In the genomic region with DNA sequence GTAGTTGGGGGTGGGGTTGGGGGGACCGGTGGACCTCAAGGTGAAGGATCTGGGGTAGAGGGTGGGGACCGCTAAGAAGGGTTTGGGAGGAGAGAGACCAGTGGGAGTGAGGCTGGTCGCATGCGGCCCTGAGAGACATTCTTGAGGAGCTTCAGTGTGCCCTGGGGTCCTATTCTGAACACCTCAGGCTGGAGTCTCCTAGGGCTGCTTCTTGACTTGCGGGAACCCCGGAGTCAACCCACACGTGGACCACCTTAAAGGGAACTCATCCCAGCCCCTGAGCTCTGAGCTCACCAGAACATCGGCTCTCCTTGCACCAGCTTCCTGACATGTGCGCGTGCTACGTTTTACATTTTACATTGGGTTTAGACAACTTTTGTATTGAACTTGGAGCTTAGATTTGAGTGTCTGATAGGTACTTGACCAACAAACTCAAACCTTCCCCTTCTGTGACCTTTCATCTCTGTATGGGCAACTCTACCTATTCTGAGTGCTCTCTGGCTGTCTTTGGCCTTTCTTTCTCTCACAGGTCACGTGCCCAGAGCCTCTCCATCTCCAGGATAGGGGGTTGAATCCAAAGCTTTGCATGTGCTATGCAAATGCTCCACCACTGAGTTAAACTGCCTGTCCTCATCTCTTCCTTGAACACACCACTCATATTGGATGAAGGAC, we compare ENCODE assay signal across 8 mouse cellular contexts. TPM values are rescaled to one million over a fixed set of nuclear protein-coding genes. Genes with fewer than 3 reads are reported as not detected.
A peak's percentile ranks its signal among the peaks of the same experiment; 100 is the strongest.
DNase-seq lines count a peak whose midpoint lies in the region; ATAC-seq lines count a peak whose summit lies in the region.

No protein-coding gene starts in this region.

- peaks cover 11% of the 10 kb centered on the region for H3K36me3 ChIP-seq in kidney, embryonic 16.5 days (ENCODE audit: insufficient read depth, low read length)
- peaks cover 10% of the 10 kb centered on the region for H3K36me3 ChIP-seq in hindbrain, embryonic 12.5 days
- H3K36me3 ChIP-seq in midbrain, embryonic 14.5 days (ENCODE audit: control insufficient read depth, insufficient read depth, low read length): peaks cover 8% of the 10 kb centered on the region

- peak overlapping the region; percentile 82 for H3K4me3 ChIP-seq in kidney, embryonic 16.5 days (ENCODE audit: low read length)
- peak overlapping the region; percentile 75 for H3K4me3 ChIP-seq in hindbrain, embryonic 12.5 days
- peak overlapping the region; percentile 72 for H3K4me3 ChIP-seq in midbrain, embryonic 14.5 days (replicated peaks; ENCODE audit: low read depth, low read length)

- 34% methylated on average over 12 of the region's 12 CpGs for WGBS in kidney, embryonic 16.5 days
- 45% methylated on average over 12 of the region's 12 CpGs for WGBS in hindbrain, embryonic 12.5 days
- 38% methylated on average over 12 of the region's 12 CpGs for WGBS in midbrain, embryonic 14.5 days

- H3K4me2 ChIP-seq in kidney, embryonic 16.5 days (replicated peaks; ENCODE audit: low read depth, low read length): peak overlapping the region; percentile 65
- H3K4me2 ChIP-seq in hindbrain, embryonic 12.5 days (replicated peaks): peak overlapping the region; percentile 65
- peak overlapping the region; percentile 63 for H3K4me2 ChIP-seq in midbrain, embryonic 14.5 days (ENCODE audit: low read length)

- peak; percentile 82; the same call in 1 of the 2 replicates for ATAC-seq in kidney, embryonic 16.5 days (ENCODE audit: low FRiP score, low TSS enrichment)
- ATAC-seq in hindbrain, embryonic 12.5 days (ENCODE audit: low FRiP score): no peak
- peak; percentile 66; the same call in 1 of the 2 replicates for ATAC-seq in midbrain, embryonic 14.5 days (ENCODE audit: low FRiP score, low TSS enrichment)

- no peak for DNase-seq in kidney, adult 9 months
- DNase-seq in adipocyte (ENCODE audit: low spot score): peak; percentile 26
- DNase-seq in midbrain, embryonic 14.5 days: no peak
- no peak for DNase-seq in c-Kit-positive CD71-positive TER-119-positive erythroid progenitor cells, embryonic 14.5 days (ENCODE audit: low spot score)
- no peak for DNase-seq in left cerebral cortex, adult 9 months (ENCODE audit: low spot score in 2 of 2)
- no peak for DNase-seq in gastrocnemius, postnatal 4 days (ENCODE audit: low spot score in 2 of 2)

- H3K9ac ChIP-seq in kidney, embryonic 16.5 days (replicated peaks; ENCODE audit: low read length): peak overlapping the region; percentile 81
- peak overlapping the region; percentile 64 for H3K9ac ChIP-seq in hindbrain, embryonic 12.5 days
- peak overlapping the region; percentile 63; the same call in 1 of the 2 replicates for H3K9ac ChIP-seq in midbrain, embryonic 14.5 days (replicated peaks; ENCODE audit: low read length)

- peaks cover 13% of the 10 kb centered on the region for H3K4me1 ChIP-seq in kidney, embryonic 16.5 days (ENCODE audit: insufficient read depth, low read length)
- H3K4me1 ChIP-seq in hindbrain, embryonic 12.5 days: peaks cover 12% of the 10 kb centered on the region
- H3K4me1 ChIP-seq in midbrain, embryonic 14.5 days (ENCODE audit: control insufficient read depth, insufficient read depth, low read length): peaks cover 13% of the 10 kb centered on the region

- H3K9me3 ChIP-seq in kidney, embryonic 16.5 days (ENCODE audit: low read length): peaks cover 8% of the 10 kb centered on the region; the same call in 1 of the 2 replicates
- H3K9me3 ChIP-seq in hindbrain, embryonic 12.5 days (replicated peaks): peaks cover 6% of the 10 kb centered on the region; the same call in 1 of the 2 replicates
- H3K9me3 ChIP-seq in midbrain, embryonic 14.5 days (ENCODE audit: control insufficient read depth, low read length): peaks cover 3% of the 10 kb centered on the region; the same call in 1 of the 2 replicates

- no peaks in the 10 kb centered on the region for H3K27me3 ChIP-seq in kidney, embryonic 16.5 days (ENCODE audit: insufficient read depth, low read length)
- no peaks in the 10 kb centered on the region for H3K27me3 ChIP-seq in hindbrain, embryonic 12.5 days
- H3K27me3 ChIP-seq in midbrain, embryonic 14.5 days (ENCODE audit: control insufficient read depth, insufficient read depth, low read length): no peaks in the 10 kb centered on the region

- H3K27ac ChIP-seq in kidney, embryonic 16.5 days (ENCODE audit: low read length): 0 out of 2 replicates have a peak overlapping the region, but pooled peaks have one; percentile 26
- peak overlapping the region; percentile 88; the same call in 1 of the 2 replicates for H3K27ac ChIP-seq in hindbrain, embryonic 12.5 days
- H3K27ac ChIP-seq in midbrain, embryonic 14.5 days (replicated peaks; ENCODE audit: low read depth, low read length): peak overlapping the region; percentile 89

RNA-seq across cellular contexts. Expression of gene Psmg4, which starts 0.7 kb away (rescaled TPM):
- polyA plus RNA-seq in kidney, embryonic 16.5 days (2015; fragmentation: Nextera tagmentation; extraction: Ambion mirVana): 67.4 and 74.9 TPM in 2 replicates
- 80.5 and 93.8 TPM in 2 replicates for polyA plus RNA-seq in hindbrain, embryonic 12.5 days (2016; fragmentation: Nextera tagmentation; extraction: Ambion mirVana)
- 79.2 and 96.7 TPM in 2 replicates for polyA plus RNA-seq in midbrain, embryonic 14.5 days (2014; fragmentation: Nextera tagmentation; extraction: Ambion mirVana)
- total RNA-seq in gastrocnemius, postnatal 4 days (2021): 10 to 100 TPM; 38.1 to 41.7 TPM

RNA-seq across cellular contexts. Expression of gene Tubb2b, which starts 33.2 kb away (rescaled TPM):
- polyA plus RNA-seq in kidney, embryonic 16.5 days (2015; fragmentation: Nextera tagmentation; extraction: Ambion mirVana): 39.7 and 40.4 TPM in 2 replicates
- polyA plus RNA-seq in hindbrain, embryonic 12.5 days (2016; fragmentation: Nextera tagmentation; extraction: Ambion mirVana): 363 and 373 TPM in 2 replicates
- 758 and 1,005 TPM in 2 replicates for polyA plus RNA-seq in midbrain, embryonic 14.5 days (2014; fragmentation: Nextera tagmentation; extraction: Ambion mirVana)
- 10 to 100 TPM; 74.8 to 91.5 TPM for total RNA-seq in gastrocnemius, postnatal 4 days (2021)

Comparison
In these comparisons a context has a peak if more than half of its experiments do, and no peak if none do; other contexts are left out.
1. H3K27ac ChIP-seq: peak in every context shown above with its lines; median percentile 89 in midbrain, embryonic 14.5 days; 88 in hindbrain, embryonic 12.5 days; 26 in kidney, embryonic 16.5 days.